Mouse (Mus musculus) E14TG2a.4 (cell line): ENCODE data around the gene Shtn1.

ENCODE experiments used
- CTCF ChIP-seq: conservative IDR thresholded peaks from 2 replicates; pipeline ENCODE4 v1.5.1; 2014; ENCODE audit warnings: low read length
- NANOG ChIP-seq: IDR thresholded peaks from 2 replicates; pipeline ENCODE4 v1.6.1; 2014; ENCODE audit warnings: borderline replicate concordance, low read length, mixed read lengths
- POU5F1 ChIP-seq: IDR thresholded peaks from 2 replicates; pipeline ENCODE4 v1.6.1; 2014; ENCODE audit warnings: low read length, borderline replicate concordance

GRCm38 (mm10) chr19:59075472-59076101 is at the start of gene Shtn1:
- TF ChIP-seq CTCF (no peak), NANOG (no peak), POU5F1 (no peak)
